Mouse (Mus musculus) left cerebral cortex, adult 11 months (tissue): Measurements from ENCODE around the gene Trak2.
"Not testable (repeated sequence)": the region's sequence is repeated elsewhere in the genome, so short reads cannot be mapped to it uniquely, and the experiment has no call there.

ENCODE experiments used
- DNase-seq: peaks from one replicate; pipeline ENCODE4 v3.0.0; 2022; ENCODE audit warnings: low spot score

Gene Trak2

DNA sequence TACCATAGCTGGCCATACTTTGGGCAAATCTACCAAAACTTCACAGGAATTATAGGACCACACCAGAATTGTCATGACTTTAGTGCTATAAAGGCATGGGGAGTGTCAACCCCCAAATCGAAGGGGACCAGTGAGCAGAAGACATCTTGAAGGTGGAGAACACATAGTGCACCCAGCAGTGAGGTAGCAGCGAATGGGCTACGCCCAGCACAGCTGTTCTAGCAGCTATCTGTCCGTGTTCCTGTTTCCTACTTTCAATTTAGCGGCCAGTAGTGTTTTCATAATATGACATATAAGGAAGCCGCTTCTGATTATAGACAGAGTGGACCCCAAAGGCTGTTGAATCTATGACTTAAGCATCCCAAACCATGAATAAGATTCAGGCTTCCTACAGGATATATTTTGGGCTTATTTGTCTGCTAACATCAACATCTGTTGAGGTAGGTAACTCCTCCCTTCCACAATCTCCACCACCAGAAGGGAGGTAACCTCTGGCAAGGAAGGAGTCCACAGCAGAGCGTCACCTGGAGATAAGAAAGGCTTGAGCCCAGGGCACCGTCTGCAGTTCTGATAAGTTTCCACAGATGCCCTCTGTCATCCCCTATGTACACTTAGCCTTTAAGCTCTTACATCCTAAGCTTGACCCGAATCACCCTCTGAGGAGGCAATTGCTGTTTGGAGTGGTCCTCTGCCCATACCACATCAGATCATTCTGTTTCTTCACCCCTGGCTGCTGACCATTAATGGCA, 19.4 kb downstream of the Trak2 start:
- DNase-seq: no peak

DNA sequence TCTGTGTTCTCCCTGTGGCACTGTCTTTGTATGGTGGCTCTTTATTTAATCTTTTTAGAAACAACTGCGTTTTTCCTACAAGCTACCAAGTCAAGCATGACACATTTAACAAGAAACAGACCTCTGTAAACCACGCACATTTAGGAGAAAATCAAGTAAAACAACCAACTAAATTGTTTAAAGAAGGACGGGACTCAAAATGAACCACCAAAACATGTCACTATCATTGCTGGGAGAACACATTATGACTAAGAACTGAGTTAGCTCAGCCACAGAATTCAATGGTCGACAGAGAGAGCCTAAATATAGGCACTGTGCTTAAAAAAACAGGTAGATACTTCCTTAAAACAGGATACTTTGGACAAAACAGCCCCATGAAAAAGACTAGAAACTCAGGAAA, 20.2 kb downstream of the Trak2 start:
- DNase-seq: no peak

DNA sequence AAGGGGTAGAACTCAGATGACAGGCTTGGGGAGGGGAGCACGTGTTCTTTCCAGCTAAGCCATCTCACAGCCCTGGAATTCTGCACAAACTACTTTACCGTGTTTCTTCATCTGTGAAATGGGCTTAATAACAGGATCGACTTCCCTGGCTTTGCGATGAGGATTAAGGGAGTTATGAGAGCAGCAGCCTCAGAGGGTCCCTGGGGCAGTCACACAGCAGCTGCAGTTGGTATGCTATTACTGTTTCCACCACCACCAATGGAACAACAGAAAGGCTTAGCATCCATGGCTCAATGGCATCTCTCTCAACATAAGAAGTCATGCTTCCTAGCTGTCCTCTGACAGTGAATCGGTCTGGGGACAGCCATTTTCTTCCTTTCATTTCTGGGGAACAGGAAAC, 20.7 kb downstream of the Trak2 start:
- DNase-seq: no peak

DNA sequence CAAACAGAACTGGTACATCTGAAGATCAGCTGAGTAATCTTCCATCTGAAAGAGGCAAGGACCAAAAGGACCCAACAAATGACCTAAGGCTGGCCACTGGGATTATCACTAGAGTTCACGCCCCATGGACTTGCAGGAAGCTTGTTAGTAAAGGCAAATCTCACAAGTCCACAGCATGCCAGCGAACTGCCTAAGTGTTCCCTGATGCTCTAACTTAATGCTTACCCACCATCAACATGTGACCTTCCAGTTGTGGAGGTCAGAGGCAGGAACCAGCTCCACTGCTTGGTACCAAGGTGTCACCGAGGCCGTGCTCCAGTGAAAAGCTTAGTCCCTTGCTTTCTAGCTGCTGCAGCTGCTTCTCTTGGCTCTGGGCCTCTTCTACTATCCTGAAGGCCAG, 21.4 kb downstream of the Trak2 start:
- no peak for DNase-seq

DNA sequence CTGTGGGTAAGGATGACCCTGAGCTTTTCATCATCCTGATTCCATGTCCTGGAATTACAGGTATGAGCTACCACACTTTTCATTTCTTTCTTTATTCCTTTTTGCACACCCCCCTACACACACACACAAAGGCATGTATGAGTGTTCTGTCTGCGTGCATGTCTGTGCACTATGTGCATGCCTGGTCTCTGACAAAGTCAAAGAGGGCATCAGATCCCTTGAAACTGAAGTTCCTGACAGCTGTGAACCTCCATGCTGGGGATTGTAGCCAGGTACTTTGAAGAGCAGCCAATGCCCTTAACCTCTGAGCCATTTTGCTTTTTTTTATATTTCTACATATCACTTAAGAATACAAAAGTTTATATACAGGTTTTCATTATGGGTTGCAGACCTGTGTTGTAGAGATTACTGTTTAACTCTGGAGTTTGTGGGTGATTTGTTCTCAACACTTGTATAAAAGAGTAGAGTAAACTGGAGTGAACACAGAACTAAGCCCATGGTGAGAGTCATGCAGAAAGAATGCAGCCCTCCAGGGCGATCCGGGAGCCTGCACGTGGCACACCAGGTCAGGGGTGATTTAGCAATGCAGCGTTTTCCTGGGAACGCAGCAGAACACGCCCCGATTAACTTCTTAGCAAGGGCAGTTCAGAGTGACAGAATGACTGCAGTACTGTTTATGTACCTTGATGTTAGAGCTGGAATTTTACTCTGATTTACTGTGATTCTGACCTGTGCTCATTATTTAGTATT, 22.2 kb downstream of the Trak2 start:
- DNase-seq: no peak

DNA sequence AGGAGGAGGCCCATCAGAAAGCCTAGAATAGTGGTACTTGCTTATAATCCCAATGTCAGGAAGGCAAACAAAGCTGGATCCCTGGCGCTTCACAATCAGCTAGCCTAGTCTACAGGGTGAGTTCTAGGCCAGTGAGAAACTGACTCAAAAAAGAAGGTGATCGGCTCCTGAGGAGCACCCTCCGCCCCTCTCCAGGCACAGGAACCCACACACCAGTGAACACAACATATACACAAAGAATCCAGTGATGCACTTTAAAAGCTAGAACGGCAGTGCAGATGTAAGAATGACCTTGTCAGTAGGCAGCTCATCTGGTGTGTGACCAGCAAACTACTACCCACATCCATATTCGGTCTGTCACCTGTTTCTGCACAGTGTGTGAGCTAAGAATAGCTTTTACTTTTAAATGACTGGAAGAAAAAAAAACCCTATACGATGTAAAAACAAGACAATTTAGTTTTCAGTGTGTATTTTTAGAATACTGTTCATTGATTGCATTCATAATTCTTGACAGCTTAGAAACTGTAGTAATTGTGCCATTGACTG, 23.6 kb downstream of the Trak2 start:
- no peak for DNase-seq

DNA sequence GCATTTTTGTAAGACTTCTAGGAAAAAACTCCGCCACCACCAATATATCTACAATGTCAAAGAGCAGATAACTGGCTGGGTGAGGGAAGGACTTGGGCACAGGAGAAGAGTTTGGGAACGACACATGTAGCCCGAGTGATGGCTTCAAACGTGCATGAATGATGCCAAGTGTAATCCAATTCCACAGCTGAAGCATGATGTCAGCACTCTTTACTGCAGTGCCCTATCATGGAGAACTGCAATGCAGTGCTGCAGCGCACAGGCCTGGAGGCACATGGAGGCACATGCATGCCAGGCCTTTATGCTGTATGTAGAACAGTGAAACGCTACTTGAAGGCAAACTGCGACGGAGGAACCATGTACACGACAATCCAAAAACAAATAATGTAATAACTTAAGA, 26.5 kb downstream of the Trak2 start:
- DNase-seq: no peak

DNA sequence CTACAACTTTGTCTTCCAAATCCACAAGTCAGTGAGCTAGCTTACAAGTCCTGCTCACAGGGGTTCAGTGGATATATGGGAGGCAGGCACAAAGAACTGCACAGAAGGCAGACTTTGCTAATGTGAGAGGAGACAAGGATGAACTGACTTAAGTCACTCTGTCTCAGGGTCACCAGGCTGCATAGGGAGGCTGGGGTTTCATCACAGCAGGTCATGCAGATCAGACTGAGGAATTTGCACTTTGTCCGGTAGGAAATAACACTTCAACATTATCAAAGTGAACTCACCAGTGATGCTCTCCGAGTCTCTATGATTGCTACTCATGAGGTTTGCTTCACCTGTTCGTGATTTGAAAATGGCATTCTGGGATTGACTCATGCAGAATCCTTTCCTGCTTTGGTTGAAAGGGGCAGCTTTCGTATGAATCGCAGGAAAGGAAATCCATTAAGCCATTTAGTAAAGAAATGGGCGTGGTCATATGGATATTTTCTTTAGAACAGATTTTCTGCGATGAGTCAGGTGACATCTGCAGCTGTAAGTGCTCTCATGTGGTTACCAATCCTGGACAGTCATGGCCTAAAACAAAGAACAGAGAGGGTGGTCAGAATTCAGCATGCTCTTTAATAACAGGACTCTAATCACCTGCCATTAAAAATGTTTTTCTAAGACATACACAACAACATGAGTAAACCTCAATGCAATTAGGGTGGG, 27.1 kb downstream of the Trak2 start:
- DNase-seq: no peak

DNA sequence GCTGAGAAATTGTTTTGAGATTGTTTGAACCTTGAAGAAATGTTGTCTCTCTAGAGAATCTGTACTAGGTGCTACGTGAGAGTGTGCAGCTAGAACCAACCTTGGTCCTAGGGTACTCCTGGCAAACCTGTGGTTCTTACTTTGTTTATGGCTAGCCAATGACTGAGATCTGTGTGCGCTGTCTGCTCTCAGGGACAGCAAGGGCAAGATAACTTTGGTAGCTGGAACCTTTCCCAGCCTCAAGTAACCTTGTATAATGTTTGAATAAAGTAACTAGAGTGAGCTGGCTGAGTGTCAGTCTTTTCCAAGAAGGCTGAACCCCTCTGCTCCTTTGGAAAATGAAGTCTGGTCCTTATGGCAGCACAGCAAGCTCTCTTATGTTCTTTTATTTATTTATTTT, 27.7 kb downstream of the Trak2 start:
- DNase-seq: no peak

DNA sequence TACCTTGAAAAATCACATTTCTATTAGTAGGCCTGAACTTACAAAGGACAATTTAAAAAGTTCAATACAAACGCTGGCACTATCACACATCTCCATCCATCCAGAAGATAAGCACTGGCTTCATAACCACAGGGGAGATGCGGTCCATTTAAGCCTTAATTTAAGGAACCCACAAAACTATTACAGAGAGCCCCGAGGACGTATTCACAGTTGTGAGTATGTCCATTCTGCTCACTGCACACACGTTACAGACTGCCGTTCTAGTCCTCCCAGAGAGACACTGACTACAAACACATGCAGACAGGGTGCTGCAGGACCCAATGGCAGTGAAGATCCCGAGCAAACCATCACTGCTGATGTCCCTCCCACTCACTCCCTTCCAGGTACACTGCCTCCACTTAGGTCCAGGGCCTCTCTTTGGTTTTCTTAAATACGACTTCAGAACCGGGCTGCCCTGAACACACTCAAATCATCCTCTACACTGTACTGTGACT, 35.6 kb downstream of the Trak2 start:
- no peak for DNase-seq

DNA sequence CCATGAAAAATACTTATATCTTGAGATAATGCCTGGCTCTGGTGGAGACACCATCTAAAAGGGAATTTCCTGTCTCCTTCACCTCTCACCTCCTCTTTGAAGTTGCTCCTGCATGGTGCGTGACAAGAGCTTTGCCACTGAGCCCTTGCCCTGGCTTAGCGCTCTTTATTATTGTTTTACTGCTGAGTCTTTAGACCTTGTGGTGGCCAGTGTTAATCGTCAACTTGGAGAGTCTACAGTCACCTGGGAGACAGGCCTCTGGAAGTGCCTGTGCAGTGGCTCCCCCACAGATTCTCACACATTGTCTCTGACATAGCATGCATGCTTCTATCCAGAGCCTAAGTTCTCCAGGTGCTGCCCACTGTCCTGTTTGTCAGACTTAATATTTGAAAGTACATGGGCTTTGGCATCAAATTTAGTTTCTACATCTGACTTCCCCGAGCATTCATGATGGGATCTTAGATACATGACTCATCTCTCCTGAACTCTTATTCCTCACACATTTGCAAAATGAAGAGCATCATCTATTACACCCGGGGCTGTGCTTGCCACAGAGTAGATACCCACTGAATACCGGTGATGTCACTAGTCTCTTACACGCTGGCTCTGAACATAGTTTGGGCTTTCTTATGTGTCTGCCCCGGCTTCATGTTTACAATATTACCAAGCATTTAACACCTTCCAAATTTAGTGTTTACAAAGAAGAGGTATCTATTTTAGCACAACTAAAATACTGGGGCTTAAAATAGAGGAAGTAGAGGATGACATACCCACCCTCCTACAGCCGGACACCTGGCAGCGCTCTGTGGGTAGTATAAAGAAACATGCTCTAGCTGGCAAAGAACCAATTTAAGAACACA, 36.3 kb downstream of the Trak2 start:
- DNase-seq: no peak

DNA sequence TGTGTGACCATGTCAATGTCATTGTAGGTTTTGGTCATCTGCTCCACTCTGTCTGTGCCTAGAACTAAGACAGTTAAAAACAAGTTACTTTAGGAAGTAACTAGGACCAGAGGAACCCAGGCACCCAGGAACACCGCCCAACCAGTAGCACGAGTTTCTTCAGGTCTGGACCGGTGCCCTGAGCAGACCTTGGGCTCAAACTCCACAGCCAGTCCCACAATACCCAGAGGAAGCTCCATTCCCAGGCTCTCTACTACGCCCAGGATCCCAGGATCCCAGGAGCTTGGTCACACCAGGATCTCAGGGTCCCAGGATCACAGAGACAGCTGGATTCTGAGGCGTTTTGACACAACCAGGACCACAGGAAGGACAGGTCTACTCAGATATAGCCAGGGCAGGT, 46.6 kb downstream of the Trak2 start:
- DNase-seq: no peak

DNA sequence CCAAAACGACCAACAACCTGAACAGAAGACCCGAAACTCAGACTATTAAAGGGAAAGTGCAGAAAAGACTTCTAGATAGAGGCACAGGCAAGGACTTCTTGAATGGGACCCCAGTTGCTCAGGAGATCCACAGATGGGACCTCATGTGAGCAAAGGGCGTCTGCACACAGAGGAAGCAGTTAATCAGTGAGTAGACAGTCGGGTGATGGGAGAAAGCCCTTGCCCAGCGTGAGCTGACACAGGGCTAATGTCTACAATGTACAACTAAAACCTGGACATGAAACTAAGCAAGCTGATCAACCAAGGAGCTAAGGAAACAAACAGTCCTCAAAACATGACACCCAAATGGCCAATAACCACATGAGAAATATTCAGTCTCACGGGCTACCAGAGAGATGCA, 55.7 kb downstream of the Trak2 start:
- DNase-seq: no peak

DNA sequence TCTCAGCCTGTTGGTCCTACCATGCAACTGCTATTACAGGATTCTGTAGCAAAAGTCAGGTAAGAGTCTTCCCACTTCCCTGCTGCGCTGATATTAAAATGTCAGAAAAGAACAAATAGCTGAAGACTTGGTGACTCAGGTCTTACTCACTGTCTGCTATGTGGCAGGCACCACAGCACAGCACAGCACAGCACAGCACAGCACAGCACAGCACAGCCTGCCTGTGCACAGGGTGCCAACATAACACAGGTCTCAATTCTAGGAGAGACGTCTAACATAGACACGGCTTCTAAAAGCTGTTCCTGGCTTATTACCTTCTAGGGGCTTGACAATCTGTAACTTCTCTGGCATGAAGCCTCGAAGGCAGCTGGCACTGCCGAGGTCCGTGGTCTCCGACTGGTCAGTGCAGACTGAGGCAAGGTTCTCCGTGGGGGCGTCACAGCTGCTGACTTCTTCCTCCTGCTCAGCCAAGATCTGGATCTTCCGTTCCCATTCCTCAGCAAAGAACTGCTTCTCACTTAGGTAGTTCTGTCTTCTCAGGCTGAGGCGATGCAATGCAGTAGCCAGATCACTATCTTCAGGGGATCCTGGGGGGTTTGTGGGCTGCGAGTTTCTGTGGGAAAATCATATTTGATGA, 63.5 kb downstream of the Trak2 start:
- DNase-seq: peak; percentile 6

DNA sequence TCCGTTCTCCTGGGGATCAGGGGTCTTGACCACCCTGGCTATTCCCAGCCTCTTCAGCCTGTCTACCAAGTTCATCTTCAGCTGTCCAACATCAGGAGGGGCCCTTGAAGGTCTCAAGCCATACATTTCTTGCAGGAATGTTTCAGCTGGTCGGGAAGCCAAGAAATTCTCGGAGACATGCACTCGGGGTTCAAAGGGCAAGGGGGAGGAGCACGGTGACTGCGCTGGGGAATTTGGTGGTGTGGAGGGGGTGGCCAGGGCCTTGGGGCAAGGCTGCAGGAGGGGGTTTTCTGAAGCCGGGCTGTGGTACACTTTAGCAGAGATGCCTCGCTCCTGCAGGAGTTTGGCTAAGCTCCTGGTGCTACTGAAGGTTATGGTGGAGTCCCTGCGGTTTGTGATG, 69.5 kb downstream of the Trak2 start:
- DNase-seq: no peak

DNA sequence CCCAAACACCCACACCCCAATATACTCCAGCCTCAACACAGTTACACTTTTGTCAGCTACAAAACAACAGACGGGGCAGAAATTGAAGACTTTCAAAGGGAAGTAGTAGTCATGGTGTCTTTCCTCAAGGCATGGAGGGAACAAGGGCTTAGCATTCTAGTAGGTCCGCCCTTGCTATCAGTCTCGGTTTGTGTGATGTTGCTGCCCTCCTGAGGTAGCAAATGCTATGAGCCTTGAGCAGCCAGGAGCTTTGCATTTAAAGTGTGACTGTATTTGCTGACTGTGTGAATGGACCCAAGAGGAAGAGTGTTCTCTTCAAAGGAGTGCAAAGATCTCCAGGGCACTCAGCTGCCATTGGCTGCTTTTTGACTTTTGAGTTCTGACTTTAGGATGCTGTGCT, 75.7 kb downstream of the Trak2 start:
- DNase-seq: peak; percentile 8

DNA sequence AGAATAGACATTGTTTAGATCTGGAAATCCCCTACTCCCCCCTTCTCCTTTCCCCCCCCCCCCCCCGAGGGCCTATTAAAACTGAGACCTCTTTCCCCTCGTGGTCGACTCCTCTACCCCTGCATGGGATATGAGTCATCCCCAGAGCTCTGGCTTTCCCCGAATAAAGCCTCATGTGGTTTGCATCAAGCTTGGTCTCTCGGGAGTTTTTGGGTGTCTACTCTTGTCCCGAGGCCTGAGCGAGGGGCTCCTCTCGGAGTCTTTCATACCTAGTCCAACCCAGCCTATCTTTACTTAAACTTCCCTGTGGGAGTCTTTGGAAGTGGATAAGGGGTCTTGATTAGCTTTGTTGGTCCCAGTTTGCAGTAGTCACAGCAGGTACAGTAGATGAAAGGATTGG, 80.8 kb downstream of the Trak2 start:
- not testable (repeated sequence) for DNase-seq

DNA sequence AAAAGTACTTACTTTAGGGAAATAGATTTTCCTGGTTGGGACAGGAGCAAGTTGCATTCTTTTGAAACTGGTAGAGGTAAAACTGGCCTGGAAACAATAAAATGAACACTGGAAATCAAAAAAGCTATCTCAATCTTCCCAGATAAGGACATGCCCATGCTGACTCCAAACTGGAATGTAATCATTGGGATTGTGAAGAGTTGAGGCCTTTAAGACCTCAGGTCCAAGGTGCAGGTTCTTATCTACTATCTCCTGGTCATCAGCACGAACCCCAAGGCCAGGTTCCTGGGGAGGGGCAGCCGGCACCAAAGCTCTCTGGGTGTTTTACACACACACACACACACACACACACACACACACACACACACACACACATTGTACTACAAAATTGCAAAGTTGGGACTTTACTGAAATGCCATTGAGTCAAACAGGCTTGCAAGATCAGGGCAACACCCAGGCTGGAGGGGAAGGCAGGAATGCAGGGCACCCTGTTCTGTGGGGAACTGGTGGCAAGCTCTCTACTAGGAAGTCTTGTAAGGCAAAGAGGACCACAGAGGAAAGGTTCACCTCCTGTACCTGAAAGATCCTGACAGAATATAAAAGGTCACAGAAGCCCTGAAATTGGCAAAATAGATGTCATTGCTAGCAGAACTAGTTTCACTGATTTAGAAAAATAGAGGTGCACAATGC, 81.6 kb downstream of the Trak2 start:
- not testable (repeated sequence) for DNase-seq

DNA sequence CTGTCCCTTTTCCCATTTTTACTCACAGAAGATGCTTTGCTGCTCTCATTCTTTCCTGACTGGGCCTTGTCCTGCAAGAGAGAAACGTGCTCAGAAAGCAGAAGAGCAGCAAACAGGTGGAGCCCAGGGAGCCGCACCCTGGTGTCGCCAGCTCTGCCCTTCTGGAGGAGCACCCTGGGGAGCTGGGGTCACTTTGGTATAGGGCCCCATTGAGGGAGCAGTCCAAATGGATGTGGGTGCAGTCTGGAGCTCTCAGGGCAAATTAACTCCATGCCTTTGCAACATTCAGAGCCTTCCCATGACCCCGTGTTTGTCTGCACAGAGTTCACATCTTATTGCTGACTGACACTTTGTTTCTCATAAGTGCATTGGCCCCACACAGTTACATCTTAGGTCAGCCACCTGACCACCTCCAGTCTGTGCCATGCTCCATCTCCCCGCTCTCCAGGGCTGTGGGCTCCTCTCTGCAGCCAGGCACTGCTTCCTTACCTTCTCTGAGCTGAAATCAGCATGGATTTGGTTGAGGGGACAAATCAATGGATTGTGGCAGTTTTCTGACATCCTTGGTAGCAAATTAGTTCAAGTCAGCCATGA, 82.4 kb downstream of the Trak2 start:
- DNase-seq: not testable (repeated sequence)
